Mouse (Mus musculus) kidney, adult 2 months (tissue): ENCODE results near the gene Prpsap1. TPM values are rescaled to one million over a fixed set of nuclear protein-coding genes. Genes with fewer than 3 reads are reported as not detected.

Source experiments
- DNase-seq: peaks from one replicate; pipeline ENCODE4 v3.0.0; 2021
- H3K27ac ChIP-seq: fragments of 200-500 bp; 2 replicates; pipeline ENCODE4 v1.5.1; 2012; ENCODE audit warnings: low read depth, low read length, control low read depth, inconsistent platforms; ENCODE audit not compliant: insufficient read depth
- H3K27me3 ChIP-seq: fragments of 200-500 bp; replicated peaks from 2 replicates; pipeline ENCODE4 v1.6.1; 2012; ENCODE audit warnings: mild to moderate bottlenecking, moderate library complexity, low read length, inconsistent platforms; ENCODE audit not compliant: control insufficient read depth, insufficient read depth
- H3K36me3 ChIP-seq: fragments of 200-500 bp; 2 replicates; pipeline ENCODE4 v1.6.1; 2012; ENCODE audit warnings: mild to moderate bottlenecking, moderate library complexity, low read length, inconsistent platforms; ENCODE audit not compliant: control insufficient read depth, insufficient read depth
- H3K4me1 ChIP-seq: fragments of 200-500 bp; 2 replicates; pipeline ENCODE4 v1.6.1; 2011; ENCODE audit warnings: low read length; ENCODE audit not compliant: control insufficient read depth, insufficient read depth
- H3K4me3 ChIP-seq: fragments of 200-500 bp; 2 replicates; pipeline ENCODE4 v1.5.1; 2011; ENCODE audit warnings: mild to moderate bottlenecking, low read depth, low read length, control low read depth; ENCODE audit not compliant: insufficient read depth
- CTCF ChIP-seq: fragments of 200-500 bp; conservative IDR thresholded peaks from 2 replicates; pipeline ENCODE4 v1.5.1; 2011; ENCODE audit warnings: low read depth, mild to moderate bottlenecking, control low read depth, low read length, moderate library complexity, mixed read lengths; ENCODE audit not compliant: insufficient read depth, insufficient read length
- POLR2A ChIP-seq: fragments of 200-500 bp; IDR thresholded peaks from one replicate; pipeline ENCODE4 v1.6.1; 2011; ENCODE audit warnings: low read depth, low read length, control low read depth
- WGBS: fragments of 180-500 bp; shearing (Covaris S2); methylation state at CpG from one replicate; pipeline ENCODE4 v1.1.7; 2018; 5-methylcytosine and 5-hydroxymethylcytosine counted together
- polyA plus RNA-seq: library from polyadenylated mRNA; depleted of rRNA; stranded (reverse); fragments of >200 nt; gene quantifications from 2 replicates; pipeline ENCODE4 v1.2.3, GENCODE M21; 2012

Gene Prpsap1
- polyA plus RNA-seq, 1 experiment: 87.5 TPM

DNA sequence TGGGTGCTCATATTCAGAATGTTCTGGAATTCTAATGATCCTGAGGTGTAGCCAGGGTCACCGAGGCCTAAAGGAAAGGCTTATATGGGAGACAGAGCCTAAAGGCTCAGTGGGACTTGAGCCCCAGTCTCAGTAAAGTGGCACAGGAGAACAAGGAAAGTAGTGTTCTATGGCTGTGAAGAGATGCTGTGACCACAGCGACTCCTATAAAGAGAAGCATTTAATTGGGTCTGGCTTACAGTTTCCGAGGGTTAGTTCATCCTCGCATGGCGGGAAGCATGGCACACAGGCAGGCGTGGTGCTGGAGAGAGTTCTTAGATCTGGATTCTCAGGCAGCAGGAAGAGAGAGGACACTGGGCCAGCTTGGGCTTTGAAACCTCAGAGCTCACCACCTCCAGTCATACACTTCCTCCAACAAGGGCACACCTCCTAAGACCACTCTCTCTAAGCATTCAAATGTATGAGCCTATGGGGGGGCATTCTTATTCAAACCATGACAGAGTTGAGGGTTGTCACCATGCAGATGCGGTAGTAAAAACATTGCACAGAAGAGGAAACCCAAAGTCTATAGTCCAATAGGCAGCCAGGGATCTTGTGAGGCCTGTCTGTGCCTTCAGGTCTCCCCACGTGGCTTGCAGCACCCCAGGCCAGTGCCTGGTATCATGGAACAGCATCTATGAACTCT lies 34.8 kb upstream of the Prpsap1 start:
- 92% methylated on average over 8 of the region's 8 CpGs for WGBS
- H3K4me1 ChIP-seq: peaks cover 3% of the 10 kb centered on the region; the same call in 1 of the 2 replicates
- H3K27ac ChIP-seq: no peak overlapping the region
- DNase-seq: no peak
- H3K4me3 ChIP-seq: no peak overlapping the region
- H3K27me3 ChIP-seq: no peaks in the 10 kb centered on the region
- no peaks in the 10 kb centered on the region for H3K36me3 ChIP-seq
- TF ChIP-seq CTCF: no peak
- no peak for TF ChIP-seq POLR2A

DNA sequence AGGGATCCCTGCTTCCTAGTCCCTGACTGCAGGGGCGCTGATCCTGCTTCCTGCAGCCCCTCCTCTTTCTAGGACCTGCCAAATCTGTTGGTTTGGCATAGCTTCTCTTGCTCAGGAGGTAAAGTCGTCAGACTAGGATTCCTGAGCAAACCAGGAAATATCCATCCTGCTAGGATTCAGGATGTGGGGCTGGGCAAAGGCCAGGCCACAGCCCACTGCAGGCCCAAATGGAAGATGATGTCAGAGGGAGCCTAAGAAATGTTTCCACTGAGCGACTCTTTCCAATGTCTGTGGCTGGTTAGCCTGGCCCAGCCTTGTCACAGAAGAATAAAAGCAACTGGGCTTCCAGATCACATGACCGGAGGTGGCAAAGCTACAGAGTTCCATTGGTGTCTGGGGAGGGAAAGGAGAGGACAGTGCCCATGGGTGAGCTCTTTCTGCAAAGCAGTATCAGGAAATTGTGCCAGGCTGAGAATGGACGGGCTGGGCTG lies 29.7 kb upstream of the Prpsap1 start:
- peaks cover 3% of the 10 kb centered on the region; the same call in 1 of the 2 replicates for H3K4me1 ChIP-seq
- 40% methylated on average over 5 of the region's 5 CpGs for WGBS
- no peaks in the 10 kb centered on the region for H3K27me3 ChIP-seq
- TF ChIP-seq CTCF (no peak), POLR2A (no peak)
- H3K4me3 ChIP-seq: no peak overlapping the region
- H3K36me3 ChIP-seq: no peaks in the 10 kb centered on the region
- DNase-seq: peak; percentile 51
- H3K27ac ChIP-seq: peak overlapping the region; percentile 44

DNA sequence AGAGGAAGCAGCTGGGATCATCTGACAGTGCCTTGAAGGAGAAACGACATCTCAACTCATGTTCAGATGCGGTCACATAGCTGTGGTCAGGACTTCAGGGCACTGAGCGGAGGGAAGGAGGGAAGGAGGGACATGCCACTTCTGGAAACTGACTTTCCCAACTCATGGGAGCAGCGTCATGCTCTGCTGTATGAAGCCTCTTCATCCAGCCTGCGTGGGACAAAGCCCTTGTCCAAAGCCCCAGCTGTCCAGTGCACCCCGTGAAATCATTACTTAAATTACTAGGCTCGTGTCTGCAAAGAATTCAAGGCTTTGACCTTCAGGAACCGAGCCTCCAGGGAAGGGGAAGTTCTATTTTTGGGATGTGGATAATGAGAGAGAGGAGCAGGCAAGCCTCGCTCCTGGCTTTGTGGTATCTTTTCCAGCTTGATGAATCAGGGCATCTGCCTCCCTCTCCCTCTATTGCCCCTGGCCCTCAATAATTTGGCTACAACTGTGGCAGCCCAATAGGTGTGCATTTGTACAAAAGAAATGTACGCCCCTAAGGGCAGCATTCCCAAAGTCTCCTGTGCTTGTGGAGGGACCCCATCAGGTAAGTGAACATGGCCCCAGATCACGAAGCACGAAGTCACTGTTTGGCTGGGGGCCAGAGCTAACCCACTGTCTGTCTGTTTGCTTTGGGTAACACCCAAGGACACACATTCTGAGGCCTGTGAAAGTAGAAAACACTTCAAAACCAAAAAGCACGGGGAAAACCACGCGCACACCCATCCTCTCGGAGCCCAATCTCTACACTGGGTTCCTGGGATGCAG lies 29.1 kb upstream of the Prpsap1 start:
- Histone ChIP-seq H3K27ac (peak overlapping the region; percentile 14), H3K27me3 (no peaks in the 10 kb centered on the region), H3K36me3 (no peaks in the 10 kb centered on the region), H3K4me1 (peaks cover 3% of the 10 kb centered on the region; the same call in 1 of the 2 replicates), H3K4me3 (no peak overlapping the region)
- WGBS: 45% methylated on average over 16 of the region's 16 CpGs
- DNase-seq: peak; percentile 61
- TF ChIP-seq POLR2A (no peak), CTCF (no peak)

DNA sequence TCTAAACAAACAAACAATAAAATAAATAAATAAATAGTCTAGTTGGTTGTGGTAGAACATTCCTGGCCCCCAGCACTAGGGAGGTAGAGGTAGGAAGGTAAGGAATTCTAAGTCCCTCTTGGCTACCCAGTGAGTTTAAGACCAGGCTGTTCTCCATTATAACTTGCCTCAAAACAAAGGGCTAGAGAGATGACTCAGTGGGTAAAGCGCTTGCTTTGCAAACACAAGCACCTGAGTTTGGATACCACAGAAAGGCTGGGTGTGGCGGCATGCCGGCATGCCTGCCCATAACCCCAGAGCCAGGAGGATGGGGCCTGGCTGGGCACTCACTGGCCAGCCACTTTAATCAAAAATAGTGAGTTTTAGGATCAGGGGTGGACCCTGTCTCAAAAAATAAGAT lies 28.0 kb upstream of the Prpsap1 start:
- DNase-seq: no peak
- Histone ChIP-seq H3K4me3 (no peak overlapping the region), H3K4me1 (peaks cover 3% of the 10 kb centered on the region; the same call in 1 of the 2 replicates), H3K36me3 (no peaks in the 10 kb centered on the region), H3K27ac (no peak overlapping the region), H3K27me3 (no peaks in the 10 kb centered on the region)
- 88% methylated on average over 3 of the region's 3 CpGs for WGBS
- TF ChIP-seq CTCF (no peak), POLR2A (no peak)

DNA sequence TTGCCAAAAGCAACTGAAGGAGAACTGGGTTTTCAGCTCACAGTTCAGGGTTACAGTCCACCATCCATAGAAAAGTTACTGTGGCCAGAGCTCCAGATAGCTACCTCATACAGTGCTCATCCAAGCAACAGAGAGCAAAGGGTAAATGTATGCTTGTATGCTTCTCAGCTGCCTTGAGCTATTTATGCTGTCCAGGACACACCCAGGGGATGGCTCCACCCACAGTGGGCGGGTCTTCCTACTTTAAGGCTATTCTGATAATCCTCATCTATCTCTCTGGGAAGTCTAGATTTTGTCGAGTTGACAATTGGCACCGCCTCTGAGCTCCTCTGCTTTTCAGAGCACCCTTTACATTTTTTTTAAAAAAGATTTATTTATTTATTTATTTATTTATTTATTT lies 27.1 kb upstream of the Prpsap1 start:
- Histone ChIP-seq H3K27me3 (no peaks in the 10 kb centered on the region), H3K36me3 (no peaks in the 10 kb centered on the region), H3K4me1 (peaks cover 3% of the 10 kb centered on the region; the same call in 1 of the 2 replicates), H3K27ac (no peak overlapping the region), H3K4me3 (no peak overlapping the region)
- 59% methylated on average over 3 of the region's 3 CpGs for WGBS
- peak; percentile 25 for DNase-seq
- TF ChIP-seq CTCF: no peak
- TF ChIP-seq POLR2A: no peak

DNA sequence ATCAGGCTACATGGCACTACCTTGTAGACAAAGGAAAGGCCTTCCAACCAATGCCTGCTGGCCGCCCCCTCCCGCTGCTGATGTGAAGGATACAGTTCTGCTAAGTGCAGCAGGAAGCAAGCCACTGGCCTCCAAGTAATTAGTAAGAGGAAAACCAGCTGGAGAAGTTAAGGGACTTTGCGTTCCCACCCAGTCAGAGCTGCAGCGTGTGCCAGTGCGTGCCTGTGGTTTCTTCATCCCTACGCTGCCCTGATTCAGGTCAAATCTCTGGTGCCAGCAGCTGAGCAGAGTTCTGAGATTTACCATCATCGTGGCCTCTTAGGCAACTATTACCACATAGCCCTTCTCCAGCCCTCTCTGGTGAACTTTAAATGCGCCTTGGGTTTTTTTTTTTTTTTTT lies 24.5 kb upstream of the Prpsap1 start:
- TF ChIP-seq POLR2A (no peak), CTCF (no peak)
- WGBS: 64% methylated on average over 8 of the region's 8 CpGs
- no peaks in the 10 kb centered on the region for H3K36me3 ChIP-seq
- no peaks in the 10 kb centered on the region for H3K4me1 ChIP-seq
- H3K27ac ChIP-seq: no peak overlapping the region
- H3K4me3 ChIP-seq: no peak overlapping the region
- peak; percentile 63 for DNase-seq
- H3K27me3 ChIP-seq: no peaks in the 10 kb centered on the region
